Mouse (Mus musculus) leukemia stem cell, adult 10-12 weeks (primary cell): ENCODE measurements around the gene Mroh8. TPM values are rescaled to one million over a fixed set of nuclear protein-coding genes. Genes with fewer than 3 reads are reported as not detected.

ENCODE experiments used
- polyA plus RNA-seq: library from polyadenylated mRNA; stranded (reverse); fragments of >175 nt; gene quantifications from 2 replicates; pipeline ENCODE4 v1.2.3, GENCODE M21; 2012; ENCODE audit warnings: low replicate concordance

The Mroh8 gene
- polyA plus RNA-seq: 0.60 TPM in 1 of 2 replicates, not detected in the other

GRCm38 (mm10) chr2:157279416-157279800 lies at the start of gene Mroh8:
Gene Mroh8, minus strand, starts transcription at chr2:157279549.

GRCm38 (mm10) chr2:157278717-157279415 lies 483 bp downstream of the Mroh8 start, which contains the start of gene Rpn2:
Gene Rpn2, plus strand, starts transcription at chr2:157279017.

DNA sequence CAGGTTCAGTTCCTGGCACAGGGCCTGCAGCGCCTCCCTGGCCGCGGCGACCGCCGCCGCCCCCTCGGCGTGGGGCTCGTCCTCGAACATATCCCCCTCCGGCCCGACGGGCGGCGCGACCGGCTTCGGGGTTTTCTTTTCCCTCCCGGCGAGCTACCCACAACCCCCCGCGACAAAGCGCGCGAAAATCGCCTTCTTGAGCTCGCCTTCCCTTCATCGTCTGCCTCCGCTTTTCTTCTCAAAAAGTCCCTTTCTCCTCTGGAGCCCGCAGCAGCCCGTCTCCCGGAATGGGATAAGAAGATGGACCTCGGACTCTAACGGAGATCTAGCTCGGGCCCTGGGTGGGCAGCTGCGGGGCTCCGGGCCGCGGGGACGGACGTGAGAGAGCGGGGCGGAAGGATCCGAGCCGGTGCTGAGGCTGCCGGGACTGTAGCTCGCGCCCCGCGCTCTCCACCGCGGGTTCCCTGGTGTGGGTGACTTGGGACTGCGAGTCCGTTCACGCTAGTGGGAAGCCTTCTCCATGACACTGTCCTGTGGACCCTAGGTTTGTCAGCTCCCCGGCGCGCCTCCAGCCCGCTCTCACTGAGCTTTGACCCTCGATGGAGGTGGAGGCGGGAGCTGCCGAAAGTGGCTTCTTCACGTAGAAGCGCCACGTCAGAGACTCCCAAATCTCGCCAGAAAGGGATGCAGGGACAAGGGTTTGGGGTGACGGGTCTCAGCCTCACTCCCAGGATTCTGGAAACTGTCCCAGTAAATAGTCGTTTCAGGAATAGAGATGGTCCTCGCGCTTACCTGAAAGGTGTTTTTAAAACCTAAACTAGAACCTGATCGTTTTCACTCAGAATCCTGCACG lies 74.8 kb downstream of the Mroh8 start, which contains the start of gene Rbl1:
Gene Rbl1 (minus strand): TSS at position 169 of the 853 bp plus-strand sequence.

Other genes starting within 250 kb of the Mroh8 start
- gene Soga1, start 200.3 kb downstream of the Mroh8 start, polyA plus RNA-seq: 18.3 and 30.3 TPM in 2 replicates
- not detected in 2 replicates for gene Tldc2, start 192.5 kb downstream of the Mroh8 start, polyA plus RNA-seq
- gene Samhd1, start 144.3 kb downstream of the Mroh8 start, polyA plus RNA-seq: 15.0 and 94.0 TPM in 2 replicates
- gene Rbl1, start 75.0 kb downstream of the Mroh8 start, polyA plus RNA-seq: 5.5 and 10.9 TPM in 2 replicates
- 93.2 and 157 TPM in 2 replicates for gene Rpn2, start 532 bp downstream of the Mroh8 start, polyA plus RNA-seq
- not detected in 2 replicates for gene Ghrh, start 68.0 kb upstream of the Mroh8 start, polyA plus RNA-seq
- gene Manbal, start 88.0 kb upstream of the Mroh8 start, polyA plus RNA-seq: 25.7 and 35.3 TPM in 2 replicates
- gene Src, start 138.9 kb upstream of the Mroh8 start, polyA plus RNA-seq: 4.2 and 4.8 TPM in 2 replicates